Mouse (Mus musculus) E14TG2a.4 (cell line): ENCODE data around the gene Insl3.

ENCODE experiments used
- H3K27me3 ChIP-seq: 2 replicates; pipeline ENCODE4 v1.6.1; 2014; ENCODE audit warnings: low read length, control low read depth; ENCODE audit not compliant: insufficient read depth
- H3K36me3 ChIP-seq: 2 replicates; pipeline ENCODE4 v1.6.1; 2014; ENCODE audit warnings: low read length, control low read depth; ENCODE audit not compliant: insufficient read depth
- H3K4me1 ChIP-seq: replicated peaks from 2 replicates; pipeline ENCODE4 v1.6.1; 2014; ENCODE audit warnings: low read depth, low read length, control low read depth
- H3K4me3 ChIP-seq: replicated peaks from 2 replicates; pipeline ENCODE4 v1.5.1; 2014; ENCODE audit warnings: mild to moderate bottlenecking, low read length
- H3K9me3 ChIP-seq: 2 replicates; pipeline ENCODE4 v1.6.1; 2014; ENCODE audit warnings: low read length, control low read depth
- CTCF ChIP-seq: conservative IDR thresholded peaks from 2 replicates; pipeline ENCODE4 v1.5.1; 2014; ENCODE audit warnings: low read length
- NANOG ChIP-seq: IDR thresholded peaks from 2 replicates; pipeline ENCODE4 v1.6.1; 2014; ENCODE audit warnings: borderline replicate concordance, low read length, mixed read lengths
- POU5F1 ChIP-seq: IDR thresholded peaks from 2 replicates; pipeline ENCODE4 v1.6.1; 2014; ENCODE audit warnings: low read length, borderline replicate concordance

Insl3 gene

DNA sequence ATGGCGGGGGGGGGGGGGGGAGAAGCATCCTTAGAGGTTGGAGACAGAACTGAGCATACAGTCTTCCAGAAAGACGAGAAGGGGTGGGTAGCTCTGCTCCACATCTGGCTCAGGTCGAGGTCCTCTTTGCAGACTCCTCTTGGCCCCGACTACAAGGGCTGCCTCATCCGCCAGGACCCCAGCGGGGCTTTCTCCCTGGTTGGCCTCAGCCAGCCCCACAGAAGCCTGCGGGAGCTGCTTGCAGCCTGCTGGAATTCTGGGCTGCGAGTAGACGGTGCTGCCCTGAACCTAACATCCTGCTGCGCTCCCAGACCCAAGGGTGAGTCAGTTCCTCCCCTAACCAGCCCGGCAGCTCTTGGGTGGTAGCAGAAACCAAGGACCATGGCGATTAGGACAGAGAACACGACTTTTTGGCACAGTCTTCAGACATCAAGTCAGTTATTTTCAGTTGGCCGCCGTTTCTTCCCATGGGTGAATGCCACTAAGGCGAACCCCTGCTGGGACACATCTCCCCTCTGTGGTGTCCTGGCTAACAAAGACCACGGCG, 7.6 kb upstream of the Insl3 start:
- Histone ChIP-seq H3K36me3 (peaks cover 73% of the 10 kb centered on the region), H3K9me3 (no peaks in the 10 kb centered on the region), H3K4me3 (peak overlapping the region; percentile 55), H3K4me1 (peaks cover 97% of the 10 kb centered on the region), H3K27me3 (peaks cover 41% of the 10 kb centered on the region)
- TF ChIP-seq CTCF (no peak), POU5F1 (no peak), NANOG (no peak)

DNA sequence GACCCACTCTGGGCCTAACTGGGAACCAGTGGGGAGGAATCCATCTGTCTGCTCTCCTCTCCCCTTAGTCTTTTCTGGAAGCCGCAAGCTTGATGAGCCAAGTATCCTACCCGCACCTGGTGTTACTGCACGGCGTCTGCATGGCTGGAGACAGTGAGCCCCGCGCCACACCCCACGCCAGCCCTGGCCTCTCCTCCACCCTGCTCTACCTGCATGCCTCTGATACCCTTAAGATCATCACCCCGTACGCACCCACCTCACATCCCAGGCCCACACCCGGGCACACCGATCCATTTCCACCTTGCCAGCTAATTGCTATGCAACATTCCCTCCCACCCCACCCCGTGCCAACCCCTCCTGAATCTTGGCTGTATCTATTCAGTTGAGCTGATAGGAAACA, 6.2 kb upstream of the Insl3 start:
- peaks cover 47% of the 10 kb centered on the region for H3K27me3 ChIP-seq
- peaks cover 82% of the 10 kb centered on the region for H3K36me3 ChIP-seq
- H3K4me3 ChIP-seq, result no peak overlapping the region
- TF ChIP-seq POU5F1, result no peak
- H3K4me1 ChIP-seq, result peaks cover 98% of the 10 kb centered on the region
- H3K9me3 ChIP-seq, result no peaks in the 10 kb centered on the region

DNA sequence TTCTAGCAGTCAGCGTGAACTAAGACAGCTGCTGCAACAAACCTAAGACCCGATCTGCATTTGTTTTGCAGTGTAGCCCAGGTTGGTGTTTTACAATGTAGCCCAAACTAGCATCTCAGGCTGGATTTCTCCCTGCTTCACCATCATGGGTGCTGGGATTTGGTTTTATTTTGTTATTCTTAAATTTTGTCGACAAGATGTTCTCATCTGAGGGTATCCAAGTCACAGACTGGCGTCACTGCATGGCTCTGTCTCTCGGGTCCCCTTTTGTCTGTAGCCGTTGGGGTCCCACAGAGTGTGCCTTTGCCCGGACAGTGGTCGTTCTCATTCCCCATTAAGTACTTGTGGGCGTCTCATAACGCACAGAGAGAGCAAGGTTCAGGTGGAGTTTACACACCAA, 4.3 kb upstream of the Insl3 start:
- Histone ChIP-seq H3K27me3 (peaks cover 58% of the 10 kb centered on the region), H3K4me3 (peak overlapping the region; percentile 70), H3K9me3 (no peaks in the 10 kb centered on the region), H3K36me3 (peaks cover 73% of the 10 kb centered on the region), H3K4me1 (peaks cover 96% of the 10 kb centered on the region)
- TF ChIP-seq POU5F1, result no peak
- TF ChIP-seq CTCF, result no peak
- no peak for TF ChIP-seq NANOG

DNA sequence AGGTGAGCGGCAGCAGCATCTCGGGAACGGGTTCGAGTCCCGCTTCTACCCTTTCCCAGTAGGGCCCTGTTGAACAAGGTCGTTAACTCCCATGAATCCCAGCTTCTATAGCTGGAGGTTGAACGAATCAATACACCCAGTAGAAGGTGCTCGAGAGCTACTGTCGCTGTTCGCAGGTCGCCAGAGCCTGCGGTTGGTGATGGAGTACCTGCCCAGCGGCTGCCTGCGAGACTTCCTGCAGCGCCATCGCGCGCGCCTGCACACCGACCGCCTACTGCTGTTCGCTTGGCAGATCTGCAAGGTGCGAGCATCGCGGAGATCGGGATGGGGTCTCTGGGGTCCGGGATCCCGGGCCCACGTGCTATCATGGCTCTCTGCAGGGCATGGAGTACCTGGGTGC, 3.4 kb upstream of the Insl3 start:
- Histone ChIP-seq H3K4me1 (peaks cover 98% of the 10 kb centered on the region), H3K36me3 (peaks cover 71% of the 10 kb centered on the region), H3K9me3 (no peaks in the 10 kb centered on the region), H3K4me3 (peak overlapping the region; percentile 70), H3K27me3 (peaks cover 66% of the 10 kb centered on the region)
- no peak for TF ChIP-seq NANOG
- no peak for TF ChIP-seq POU5F1
- TF ChIP-seq CTCF, result peak; percentile 11; the same call in 1 of the 2 replicates

DNA sequence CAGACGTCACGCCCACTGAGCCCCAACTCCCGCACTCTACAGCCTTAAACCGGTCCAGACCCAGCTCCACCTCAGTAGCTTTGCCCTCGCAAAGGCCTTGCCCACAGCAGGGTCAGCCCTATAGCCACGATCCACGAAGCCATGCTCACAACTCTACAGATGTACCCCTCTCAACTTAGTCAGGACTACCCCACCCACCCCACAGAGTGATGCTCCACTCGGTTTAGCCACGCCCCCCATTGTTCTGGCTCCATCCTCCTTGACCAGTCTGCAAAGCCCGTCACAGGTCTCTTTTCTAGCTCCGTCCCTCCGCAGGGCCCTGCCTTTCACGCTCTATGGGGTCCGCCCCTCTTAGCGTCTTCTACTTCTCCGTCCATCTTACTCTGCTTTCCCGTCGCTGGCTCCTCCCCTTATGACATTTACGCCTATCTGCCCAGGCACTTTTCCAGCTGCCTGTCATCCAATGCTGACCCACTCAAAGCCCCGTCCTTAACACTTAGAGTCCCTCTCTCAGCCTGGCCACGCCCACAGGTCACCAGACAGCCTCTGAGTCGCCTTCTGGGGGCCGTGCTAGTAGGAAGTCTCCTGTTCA, 2.8 kb upstream of the Insl3 start:
- peak overlapping the region; percentile 70 for H3K4me3 ChIP-seq
- no peaks in the 10 kb centered on the region for H3K9me3 ChIP-seq
- TF ChIP-seq POU5F1 (no peak), NANOG (no peak), CTCF (no peak)
- H3K36me3 ChIP-seq, result peaks cover 64% of the 10 kb centered on the region
- H3K4me1 ChIP-seq, result peaks cover 95% of the 10 kb centered on the region
- H3K27me3 ChIP-seq, result peaks cover 70% of the 10 kb centered on the region

DNA sequence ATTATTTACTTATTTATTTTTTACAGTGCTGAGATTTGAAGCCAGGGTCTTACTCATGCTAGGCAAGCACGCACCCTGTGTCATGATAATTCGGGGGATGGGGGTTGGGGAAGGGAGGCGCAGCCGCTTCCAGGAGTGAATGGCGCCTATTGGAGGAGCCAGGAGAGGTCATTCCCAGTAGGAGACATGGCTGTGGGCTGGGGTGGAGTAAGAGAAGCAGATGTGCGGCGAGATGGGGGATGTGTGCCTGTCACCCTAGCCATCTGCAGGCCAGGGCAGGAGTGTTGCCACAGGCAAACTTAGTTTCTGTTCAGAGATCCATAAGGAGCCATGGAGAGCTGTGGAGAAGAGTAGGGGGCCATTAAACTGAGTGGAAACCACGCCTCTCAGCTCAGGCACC, 1.4 kb upstream of the Insl3 start:
- Histone ChIP-seq H3K4me3 (peak overlapping the region; percentile 70), H3K4me1 (peaks cover 87% of the 10 kb centered on the region), H3K27me3 (peaks cover 71% of the 10 kb centered on the region), H3K9me3 (no peaks in the 10 kb centered on the region), H3K36me3 (peaks cover 51% of the 10 kb centered on the region)
- TF ChIP-seq NANOG, result no peak
- TF ChIP-seq CTCF, result no peak
- TF ChIP-seq POU5F1, result no peak

DNA sequence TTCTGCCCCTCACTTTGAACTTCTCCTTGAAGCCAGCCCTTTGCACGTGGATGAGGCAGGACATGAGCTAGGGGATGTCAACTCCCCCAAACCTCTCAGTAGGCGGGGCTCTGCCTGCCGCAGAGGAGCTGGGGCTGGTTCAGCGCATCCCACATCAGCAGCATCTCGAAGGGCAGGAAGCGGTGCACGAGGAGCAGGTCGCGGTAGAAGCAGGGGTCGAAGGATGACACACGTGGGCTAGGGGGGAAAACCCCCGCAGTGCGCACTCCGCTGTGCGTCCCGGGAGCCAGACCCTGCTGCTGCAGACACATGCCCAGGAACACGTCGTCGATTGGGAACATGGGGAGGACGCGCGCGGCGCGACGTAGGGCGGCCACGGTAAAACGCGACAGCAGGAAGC, 3.5 kb downstream of the Insl3 start:
- no peaks in the 10 kb centered on the region for H3K9me3 ChIP-seq
- TF ChIP-seq NANOG (no peak), CTCF (no peak), POU5F1 (no peak)
- peaks cover 5% of the 10 kb centered on the region; the same call in 1 of the 2 replicates for H3K36me3 ChIP-seq
- peak overlapping the region; percentile 65 for H3K4me3 ChIP-seq
- H3K4me1 ChIP-seq, result peaks cover 59% of the 10 kb centered on the region
- H3K27me3 ChIP-seq, result peaks cover 83% of the 10 kb centered on the region

DNA sequence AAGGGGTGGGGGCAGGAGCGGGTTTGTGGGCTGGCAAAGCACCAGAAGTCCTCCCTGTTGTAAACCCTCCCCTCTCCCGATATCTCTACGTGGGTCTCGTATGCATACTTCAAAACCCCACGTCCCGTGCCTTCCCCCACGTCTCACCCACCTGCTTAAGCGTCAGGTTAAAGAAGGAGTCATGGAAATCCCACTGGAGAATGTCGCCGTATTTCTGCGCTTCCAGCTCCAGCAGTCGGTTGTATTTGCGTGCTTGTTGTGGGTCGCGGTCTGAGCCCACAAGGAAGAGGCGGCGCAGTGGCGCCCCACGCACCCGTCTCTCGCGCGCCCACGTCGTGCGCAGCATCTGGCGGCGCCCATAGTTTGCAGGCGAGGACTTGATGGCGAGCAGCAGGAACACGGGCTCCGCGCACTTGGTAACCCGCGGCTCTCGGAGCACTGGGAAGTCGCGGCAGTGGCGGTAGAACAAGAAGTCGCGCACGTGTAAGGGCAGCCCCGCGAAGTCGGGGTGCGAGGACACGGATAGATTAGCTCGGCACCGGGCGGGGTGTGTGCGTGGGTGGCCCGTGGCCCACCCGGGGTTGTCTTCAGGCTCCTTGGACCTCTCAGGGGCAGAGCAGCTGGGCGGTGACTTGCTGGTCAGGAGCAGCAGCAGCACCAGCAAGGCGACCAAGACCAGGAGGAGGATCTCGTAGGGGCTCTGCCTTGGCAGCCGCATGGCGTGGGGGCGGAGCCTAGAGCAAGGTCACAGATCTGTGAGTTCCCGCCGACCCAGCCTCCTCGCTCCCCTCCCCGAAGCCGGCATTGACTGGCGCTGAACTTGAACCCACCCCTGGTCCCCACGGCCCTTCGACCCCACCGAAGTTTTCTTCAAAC, 4.4 kb downstream of the Insl3 start:
- H3K9me3 ChIP-seq, result no peaks in the 10 kb centered on the region
- H3K36me3 ChIP-seq, result peaks cover 2% of the 10 kb centered on the region; the same call in 1 of the 2 replicates
- peaks cover 78% of the 10 kb centered on the region for H3K27me3 ChIP-seq
- peak overlapping the region; percentile 65 for H3K4me3 ChIP-seq
- TF ChIP-seq NANOG, result no peak
- TF ChIP-seq POU5F1, result no peak
- no peak for TF ChIP-seq CTCF
- H3K4me1 ChIP-seq, result peaks cover 56% of the 10 kb centered on the region
